In the genomic region with DNA sequence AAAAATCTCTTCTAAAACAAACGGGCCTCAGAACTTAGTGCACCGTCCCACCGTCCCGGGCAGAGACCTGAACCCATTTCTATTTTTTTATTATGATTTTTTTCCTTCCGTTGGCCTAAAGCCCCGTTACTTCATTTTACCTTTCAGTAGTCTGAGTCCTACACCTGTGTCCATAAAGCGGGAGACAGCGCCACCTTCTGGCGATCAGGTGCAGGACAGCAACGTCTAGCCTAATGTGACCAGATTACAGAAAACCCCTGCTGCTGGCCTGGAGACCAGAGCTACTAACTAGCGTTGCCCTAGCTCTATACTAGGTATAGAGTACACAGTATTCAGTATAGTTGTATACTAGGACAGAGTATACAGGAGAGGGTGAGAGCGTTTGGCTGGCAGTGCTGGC, we compare ENCODE assay signal across 9 mouse cellular contexts. TPM values are rescaled to one million over a fixed set of nuclear protein-coding genes. Genes with fewer than 3 reads are reported as not detected.
DNase-seq lines count a peak whose midpoint lies in the region; ATAC-seq and TF ChIP-seq lines count a peak whose summit lies in the region.
"Had no signal": no experiment of that assay in that cellular context is flagged by ENCODE, and none has a peak within 500 bp of the region (broad histone marks: within the 10 kb centered on the region; RNA-seq: fewer than 3 reads in every experiment).

No protein-coding gene starts in this region.

- H3K4me1 ChIP-seq in cerebellum, adult 2 months (ENCODE audit: control insufficient read depth, insufficient read depth, low read length): no peaks in the 10 kb centered on the region
- H3K4me1 ChIP-seq in lung, postnatal 0 days (ENCODE audit: insufficient read depth, low read depth, low read length): no peaks in the 10 kb centered on the region

- no peaks in the 10 kb centered on the region for H3K9me3 ChIP-seq in lung, postnatal 0 days (ENCODE audit: low read length)

- DNase-seq in MN1 (ENCODE audit: low spot score): peak; percentile 91
- DNase-seq in cerebellum, adult 2 months: peak; percentile 72 to 85
- DNase-seq in forelimb bud, embryonic 11.5 days (ENCODE audit: low read depth, low spot score): peak; percentile 88
- peak; percentile 61 to 85 for DNase-seq in layer of hippocampus, adult 18-20 months (ENCODE audit: low spot score in 2 of 2)
- peak; percentile 72 for DNase-seq in lung, postnatal 0 days (ENCODE audit: low spot score)
- peak; percentile 80 for DNase-seq in ovary, postnatal 36 days (ENCODE audit: low spot score)
- peak; percentile 66 for DNase-seq in thymus, postnatal 14 days

- TF ChIP-seq POLR2A in cerebellum, adult 2 months (IDR thresholded peaks at IDR 0.05; ENCODE audit: borderline replicate concordance, insufficient read depth, low read length): no peak

- 6% methylated on average over 12 of the region's 12 CpGs for WGBS in cerebellum, adult 2 months
- WGBS in lung, postnatal 0 days: 2% methylated on average over 12 of the region's 12 CpGs

- H3K27me3 ChIP-seq in cerebellum, adult 2 months (ENCODE audit: control insufficient read depth, insufficient read depth, low read length): no peaks in the 10 kb centered on the region
- H3K27me3 ChIP-seq in lung, postnatal 0 days (replicated peaks; ENCODE audit: insufficient read depth, low read length): no peaks in the 10 kb centered on the region

- H3K4me2 ChIP-seq in lung, postnatal 0 days (replicated peaks; ENCODE audit: low read depth, low read length): no peak overlapping the region

- peak; percentile 53 to 82; a peak in 3 of 4 replicates for ATAC-seq in hematopoietic stem cell, adult 5-6 weeks (replicated peaks in 1 of 2; ENCODE audit: insufficient read depth in 1 of 2, low FRiP score in 2 of 2, low TSS enrichment in 1 of 2, low read depth in 1 of 2, poor library complexity in 2 of 2, severe bottlenecking in 2 of 2)
- peak; percentile 69 for ATAC-seq in lung, postnatal 0 days

- H3K4me3 ChIP-seq in cerebellum, adult 2 months (replicated peaks; ENCODE audit: insufficient read depth, low read depth, low read length): no peak overlapping the region
- no peak overlapping the region for H3K4me3 ChIP-seq in lung, postnatal 0 days (ENCODE audit: low read depth, low read length)

- H3K36me3 ChIP-seq in lung, postnatal 0 days (ENCODE audit: insufficient read depth, low read length): no peaks in the 10 kb centered on the region

- no peak overlapping the region for H3K27ac ChIP-seq in cerebellum, adult 2 months (ENCODE audit: insufficient read depth, low read length)
- H3K27ac ChIP-seq in lung, postnatal 0 days (ENCODE audit: low read length): no peak overlapping the region
- H3K27ac ChIP-seq: macrophage had no signal

- H3K9ac ChIP-seq in lung, postnatal 0 days (replicated peaks; ENCODE audit: low read depth): no peak overlapping the region

- peak; percentile 99 for TF ChIP-seq CTCF in cerebellum, adult 2 months (IDR thresholded peaks at IDR 0.05; ENCODE audit: borderline replicate concordance, insufficient read depth, low read depth, low read length)
- peak; percentile 97 for TF ChIP-seq CTCF in lung, postnatal 0 days (IDR thresholded peaks at IDR 0.05)

- TF ChIP-seq EP300 in lung, postnatal 0 days (IDR thresholded peaks at IDR 0.05): no peak

RNA-seq across cellular contexts. Expression of a gene that starts 30.7 kb away (rescaled TPM):
- not detected in 2 replicates for polyA plus RNA-seq in cerebellum, adult 2 months (2012; rRNA removed)
- not detected in 2 replicates for total RNA-seq in hematopoietic stem cell, adult 5-6 weeks (2017)
- not detected for total RNA-seq in layer of hippocampus, adult 18-20 months (2021)
- polyA plus RNA-seq in lung, postnatal 0 days (2015; fragmentation: Nextera tagmentation; extraction: Ambion mirVana): not detected in 2 replicates
- polyA plus RNA-seq: macrophage had no signal
